Mouse (Mus musculus) cerebellum, postnatal 25 days (tissue): ENCODE data around the gene Vmn2r58.
"Not testable (repeated sequence)": the region's sequence is repeated elsewhere in the genome, so short reads cannot be mapped to it uniquely, and the experiment has no call there.

Experiments used
- DNase-seq, 2 experiments: peaks; one replicate each; pipeline ENCODE4 v3.0.0; 2021; ENCODE audit warnings: mixed read lengths in 2 of 2

Vmn2r58 gene

GRCm38 (mm10) chr7:41872612-41873011 lies at the start of gene Vmn2r58:
Gene Vmn2r58 (minus strand): TSS chr7:41872712.
- not testable (repeated sequence) for DNase-seq
